Mouse (Mus musculus) intestine, postnatal 0 days (tissue): ENCODE data around the gene Pla2g6. TPM values are rescaled to one million over a fixed set of nuclear protein-coding genes. Genes with fewer than 3 reads are reported as not detected.

Experiments
- ATAC-seq: fragments of 200-750 bp; cut with Nextera tagmentation; 2 replicates; pipeline ENCODE4 v1.8.0; 2017; ENCODE audit warnings: mild to moderate bottlenecking, moderate TSS enrichment, moderate library complexity
- H3K27ac ChIP-seq: fragments of 300-500 bp; sonication (generic); 2 replicates; pipeline ENCODE4 v1.5.1; 2014; ENCODE audit warnings: mild to moderate bottlenecking, low read depth, low read length, moderate library complexity
- H3K27me3 ChIP-seq: fragments of 300-500 bp; sonication (generic); replicated peaks from 2 replicates; pipeline ENCODE4 v1.6.1; 2014; ENCODE audit warnings: low read length, mixed read lengths; ENCODE audit not compliant: control insufficient read depth, insufficient read depth
- H3K36me3 ChIP-seq: fragments of 300-500 bp; sonication (generic); 2 replicates; pipeline ENCODE4 v1.6.1; 2014; ENCODE audit warnings: mild to moderate bottlenecking, moderate library complexity; ENCODE audit not compliant: control insufficient read depth, insufficient read depth
- H3K4me1 ChIP-seq: fragments of 300-500 bp; sonication (generic); replicated peaks from 2 replicates; pipeline ENCODE4 v1.6.1; 2014; ENCODE audit warnings: antibody characterized with exemption, low read length, mixed read lengths; ENCODE audit not compliant: control insufficient read depth, insufficient read depth
- H3K4me2 ChIP-seq: fragments of 300-500 bp; sonication (generic); replicated peaks from 2 replicates; pipeline ENCODE4 v1.6.1; 2014; ENCODE audit warnings: low read depth, mild to moderate bottlenecking, moderate library complexity
- H3K4me3 ChIP-seq: fragments of 300-500 bp; sonication (generic); 2 replicates; pipeline ENCODE4 v1.5.1; 2014; ENCODE audit warnings: low read depth, low read length
- H3K9ac ChIP-seq: fragments of 300-500 bp; sonication (generic); 2 replicates; pipeline ENCODE4 v1.6.1; 2014; ENCODE audit warnings: mild to moderate bottlenecking, low read depth, low read length
- H3K9me3 ChIP-seq: fragments of 300-500 bp; sonication (generic); 2 replicates; pipeline ENCODE4 v1.6.1; 2016; ENCODE audit warnings: mixed run types; ENCODE audit not compliant: control insufficient read depth
- CTCF ChIP-seq: sonication (generic); IDR thresholded peaks from 2 replicates; pipeline ENCODE4 v1.5.1; 2016; ENCODE audit warnings: low read depth, mild to moderate bottlenecking, control low read depth, antibody characterized with exemption, moderate library complexity
- WGBS: fragments of 180-500 bp; shearing (Covaris S2); extraction: QIAGEN DNeasy Blood & Tissue Kit; methylation state at CpG from one replicate; pipeline ENCODE4 v1.1.7; 2014; 5-methylcytosine and 5-hydroxymethylcytosine counted together
- polyA plus RNA-seq: library from polyadenylated mRNA; unstranded; fragments of >200 nt; fragmentation: Nextera tagmentation; extraction: Ambion mirVana; gene quantifications from 2 replicates; pipeline ENCODE4 v1.2.1, GENCODE M21; 2015

Pla2g6 gene
- polyA plus RNA-seq, 1 experiment from 2014 or later, result 17.4 TPM

DNA sequence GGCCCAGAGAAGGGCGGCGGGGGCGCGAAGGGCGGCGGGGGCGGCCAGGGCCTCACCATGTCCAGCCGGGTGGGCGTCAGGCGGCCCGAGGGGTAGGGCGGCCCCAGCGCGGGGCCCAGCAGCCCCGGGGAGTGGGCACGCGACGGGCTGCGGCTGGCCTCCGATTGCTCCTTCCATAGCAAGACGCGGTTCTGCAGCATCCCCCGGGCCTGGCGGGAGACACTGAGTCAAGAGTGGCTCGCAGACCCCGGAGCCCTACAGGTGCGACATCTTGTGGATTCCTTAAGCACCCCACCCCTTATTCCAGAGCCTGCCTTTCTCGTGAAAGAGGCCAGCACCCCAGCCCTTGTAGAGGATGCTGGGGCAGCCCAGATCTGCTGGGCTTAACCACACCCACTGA lies 66.4 kb downstream of the Pla2g6 start:
- Histone ChIP-seq H3K27ac (no peak overlapping the region), H3K4me1 (peaks cover 4% of the 10 kb centered on the region; the same call in 1 of the 2 replicates), H3K9ac (peak overlapping the region; percentile 46), H3K9me3 (no peaks in the 10 kb centered on the region), H3K27me3 (no peaks in the 10 kb centered on the region), H3K4me3 (peak overlapping the region; percentile 48), H3K36me3 (peaks cover 37% of the 10 kb centered on the region), H3K4me2 (peak overlapping the region; percentile 90)
- peak; percentile 23; the same call in 1 of the 2 replicates for TF ChIP-seq CTCF
- 3% methylated on average over 26 of the region's 28 CpGs for WGBS
- no peak for ATAC-seq

DNA sequence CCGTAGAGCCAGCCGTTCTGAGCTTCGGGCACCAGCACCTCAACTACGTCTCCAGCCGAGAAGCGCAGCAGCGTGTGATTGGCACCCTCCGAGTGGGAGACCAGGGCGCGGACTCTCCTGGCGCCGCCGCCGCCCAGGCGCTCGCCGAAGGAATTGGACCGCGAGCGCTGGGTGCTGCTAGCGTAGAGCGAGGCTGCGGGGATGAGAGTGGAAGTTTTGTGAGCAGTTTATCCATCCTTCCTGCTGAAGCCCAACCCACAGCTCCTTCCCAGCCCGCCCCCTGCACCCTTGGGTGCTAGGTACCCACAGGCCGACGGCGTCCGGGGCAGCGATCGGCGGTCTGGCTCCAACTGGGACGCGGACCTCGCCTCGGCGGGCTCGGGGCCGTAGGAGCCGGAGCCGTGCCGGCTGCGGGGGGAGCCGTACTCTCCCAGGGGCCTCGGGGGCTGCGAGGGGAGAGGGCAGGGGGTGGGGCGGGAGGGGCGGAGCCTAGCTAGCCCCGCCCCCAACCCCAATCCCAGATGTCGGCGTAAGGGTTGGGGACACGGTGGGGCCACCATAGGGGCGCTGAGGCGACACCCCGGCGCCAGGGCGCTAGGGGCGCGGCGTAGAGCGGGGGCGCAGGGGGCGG lies 67.0 kb downstream of the Pla2g6 start:
- 9% methylated on average over 53 of the region's 62 CpGs for WGBS
- peak; percentile 11; the same call in 1 of the 2 replicates for ATAC-seq
- Histone ChIP-seq H3K9me3 (no peaks in the 10 kb centered on the region), H3K27me3 (no peaks in the 10 kb centered on the region), H3K36me3 (peaks cover 36% of the 10 kb centered on the region), H3K27ac (no peak overlapping the region), H3K4me1 (peaks cover 4% of the 10 kb centered on the region; the same call in 1 of the 2 replicates), H3K4me3 (peak overlapping the region; percentile 48), H3K9ac (peak overlapping the region; percentile 46), H3K4me2 (peak overlapping the region; percentile 90)
- TF ChIP-seq CTCF, result no peak

DNA sequence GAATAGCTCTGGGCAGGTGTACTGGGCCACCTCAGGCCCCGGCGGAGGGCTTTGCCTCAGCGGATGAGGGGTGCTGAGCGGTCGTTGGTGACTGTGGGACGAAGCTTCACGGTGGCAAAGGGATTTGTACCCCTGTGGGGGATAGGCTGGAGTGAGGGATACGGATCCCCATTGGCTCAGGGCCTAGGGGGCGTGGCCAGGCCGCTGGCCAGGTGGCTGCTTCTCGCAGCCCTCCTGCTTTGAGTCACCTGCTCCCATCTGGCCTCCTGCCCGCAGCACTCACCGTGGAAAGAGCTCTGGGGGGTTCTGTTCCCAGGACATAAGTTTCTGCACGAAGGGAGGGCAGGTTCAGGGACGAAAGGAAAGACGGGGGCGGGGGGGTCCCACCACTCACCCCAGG lies 69.7 kb downstream of the Pla2g6 start:
- no peak overlapping the region for H3K27ac ChIP-seq
- H3K4me3 ChIP-seq, result no peak overlapping the region
- H3K9me3 ChIP-seq, result no peaks in the 10 kb centered on the region
- no peak for ATAC-seq
- H3K36me3 ChIP-seq, result peaks cover 28% of the 10 kb centered on the region
- no peak for TF ChIP-seq CTCF
- no peak overlapping the region for H3K4me2 ChIP-seq
- no peak overlapping the region for H3K9ac ChIP-seq
- H3K4me1 ChIP-seq, result peaks cover 4% of the 10 kb centered on the region; the same call in 1 of the 2 replicates
- H3K27me3 ChIP-seq, result 0 out of 2 replicates have a peak, but pooled peaks cover 3% of the 10 kb centered on the region
- 38% methylated on average over 17 of the region's 17 CpGs for WGBS

DNA sequence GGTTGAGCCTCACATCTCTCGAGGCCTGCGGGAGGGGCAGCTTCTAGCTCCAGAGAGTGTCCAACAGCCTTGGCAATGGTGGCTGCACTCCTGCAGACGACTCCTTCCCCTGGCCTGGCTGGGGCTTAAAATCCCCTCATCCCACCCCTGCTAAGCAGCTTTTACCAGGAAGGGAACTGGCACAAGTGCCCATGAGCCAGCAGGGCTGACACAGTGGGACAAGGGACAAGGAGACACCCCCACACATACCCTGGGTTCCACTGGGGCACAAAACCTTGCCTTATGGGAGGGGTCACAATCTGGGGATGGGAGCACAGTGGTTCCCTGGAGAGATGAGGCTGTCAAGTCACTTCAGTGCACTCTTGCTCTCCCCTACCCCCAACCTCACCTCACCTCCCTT lies 73.5 kb downstream of the Pla2g6 start, which contains the start of gene Slc16a8:
TSS of gene Slc16a8 (minus strand) at position 101 of the 400 bp plus-strand sequence.
- H3K4me1 ChIP-seq, result 0 out of 2 replicates have a peak, but pooled peaks cover 5% of the 10 kb centered on the region
- no peak for ATAC-seq
- no peak for TF ChIP-seq CTCF
- no peak within 1 kb of the TSS for H3K4me2 ChIP-seq
- 46% methylated on average over 3 of the region's 3 CpGs for WGBS
- peaks cover 11% of the 10 kb centered on the region for H3K36me3 ChIP-seq
- no peak within 1 kb of the TSS for H3K4me3 ChIP-seq
- peaks cover 10% of the 10 kb centered on the region for H3K27me3 ChIP-seq
- H3K27ac ChIP-seq, result no peak within 1 kb of the TSS
- H3K9me3 ChIP-seq, result no peaks in the 10 kb centered on the region
- no peak within 1 kb of the TSS for H3K9ac ChIP-seq

DNA sequence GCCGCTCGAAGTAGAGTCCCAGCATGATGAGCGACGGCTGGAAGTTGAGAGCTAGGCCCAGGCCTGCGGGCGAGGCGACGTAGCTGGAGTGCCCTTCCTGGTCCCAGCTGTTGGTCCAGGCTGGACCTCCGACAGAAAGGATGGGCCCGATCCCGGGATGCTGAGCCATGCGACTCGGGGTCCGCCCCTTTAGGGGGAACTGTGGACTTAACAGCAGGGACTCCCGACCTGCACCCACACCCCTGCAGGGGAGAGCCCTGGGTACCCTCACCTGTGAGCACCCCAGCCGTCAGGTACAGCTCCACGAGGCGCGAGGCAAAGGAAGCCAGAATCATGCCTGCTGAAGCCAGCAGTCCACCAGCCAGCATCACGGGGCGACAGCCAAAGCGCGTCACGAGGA lies 75.6 kb downstream of the Pla2g6 start:
- Histone ChIP-seq H3K9me3 (no peaks in the 10 kb centered on the region), H3K27ac (no peak overlapping the region), H3K27me3 (peaks cover 10% of the 10 kb centered on the region), H3K4me2 (peak overlapping the region; percentile 65), H3K4me1 (0 out of 2 replicates have a peak, but pooled peaks cover 5% of the 10 kb centered on the region), H3K4me3 (peak overlapping the region; percentile 27), H3K9ac (no peak overlapping the region), H3K36me3 (peaks cover 17% of the 10 kb centered on the region)
- no peak for ATAC-seq
- TF ChIP-seq CTCF, result no peak
- WGBS, result 31% methylated on average over 24 of the region's 24 CpGs

DNA sequence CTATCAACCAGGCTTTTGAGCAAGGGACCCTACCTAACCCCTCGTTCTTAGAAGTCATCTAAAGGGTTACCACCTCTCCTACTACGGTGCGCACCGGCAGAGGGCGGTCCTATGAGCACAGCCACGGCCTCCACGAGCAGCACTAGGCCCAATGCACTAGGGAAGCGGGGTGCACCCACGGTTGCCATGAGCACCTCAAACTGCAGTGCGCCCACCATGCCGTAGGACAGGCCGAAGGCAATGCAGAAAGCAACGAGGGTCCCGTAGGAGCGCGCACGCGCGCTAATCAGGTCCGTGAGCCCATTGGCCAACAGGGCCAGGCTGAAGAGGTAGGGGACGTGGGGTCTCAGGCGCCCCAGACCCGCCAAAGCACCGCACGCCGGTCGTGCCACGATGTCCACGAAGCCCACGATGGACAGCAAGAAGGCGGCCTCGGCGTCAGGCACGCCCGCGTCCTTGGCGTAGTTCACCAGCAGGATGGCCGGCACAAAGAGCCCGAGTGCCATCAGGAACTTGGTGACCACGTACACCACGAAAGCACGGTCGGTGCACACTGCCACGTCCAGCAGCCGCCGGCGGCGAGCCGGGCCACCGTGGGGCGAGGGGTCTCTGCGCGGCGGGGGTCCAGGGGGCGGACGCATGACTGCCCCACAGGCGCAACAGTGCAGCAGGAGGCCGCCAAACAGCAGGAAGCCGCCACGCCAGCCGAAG lies 76.3 kb downstream of the Pla2g6 start:
- ATAC-seq, result 0 out of 2 replicates have a peak, but pooled peaks have one; percentile 9
- peak overlapping the region; percentile 65 for H3K4me2 ChIP-seq
- peaks cover 20% of the 10 kb centered on the region for H3K36me3 ChIP-seq
- H3K27me3 ChIP-seq, result peaks cover 10% of the 10 kb centered on the region
- H3K9me3 ChIP-seq, result no peaks in the 10 kb centered on the region
- no peak overlapping the region for H3K27ac ChIP-seq
- H3K4me1 ChIP-seq, result 0 out of 2 replicates have a peak, but pooled peaks cover 5% of the 10 kb centered on the region
- H3K9ac ChIP-seq, result no peak overlapping the region
- peak overlapping the region; percentile 27 for H3K4me3 ChIP-seq
- WGBS, result 3% methylated on average over 55 of the region's 61 CpGs
- peak; percentile 61 for TF ChIP-seq CTCF
